Mouse (Mus musculus) MEL (cell line): ENCODE data around the gene Ndufaf4. TPM values are rescaled to one million over a fixed set of nuclear protein-coding genes. Genes with fewer than 3 reads are reported as not detected.
A peak's percentile ranks its signal among the peaks of the same experiment; 100 is the strongest.

Experiments
- DNase-seq: peaks from one replicate; pipeline ENCODE4 v3.0.0; 2011; ENCODE audit warnings: low read depth, low spot score
- H3K27ac ChIP-seq: 2 replicates; pipeline ENCODE4 v1.5.1; 2012; ENCODE audit warnings: low read depth, mild to moderate bottlenecking, control low read depth, low read length, moderate library complexity; ENCODE audit not compliant: control insufficient read depth
- H3K27me3 ChIP-seq, 2 experiments: fragments of 150-350 bp in 1 of 2; sonication (generic) in 1 of 2; 2 replicates each; pipeline ENCODE4 v1.6.1; 2012; ENCODE audit warnings: low read length in 2 of 2, mild to moderate bottlenecking in 2 of 2, improper control_type of control experiment in 1 of 2, moderate library complexity in 1 of 2; ENCODE audit not compliant: insufficient read depth in 2 of 2, control insufficient read depth in 1 of 2
- H3K36me3 ChIP-seq, 2 experiments: 2 replicates each; pipeline ENCODE4 v1.6.1; 2012 to 2014; ENCODE audit warnings: low read length in 2 of 2, improper control_type of control experiment in 1 of 2, inconsistent platforms in 1 of 2, mild to moderate bottlenecking in 1 of 2; ENCODE audit not compliant: insufficient read depth in 2 of 2, control insufficient read depth in 1 of 2
- H3K4me1 ChIP-seq, 2 experiments: fragments of 150-350 bp in 1 of 2; sonication (generic) in 1 of 2; 2 replicates each; pipeline ENCODE4 v1.6.1; 2012; ENCODE audit warnings: low read length in 2 of 2, improper control_type of control experiment in 1 of 2, mild to moderate bottlenecking in 1 of 2; ENCODE audit not compliant: insufficient read depth in 2 of 2, control insufficient read depth in 1 of 2
- H3K4me3 ChIP-seq, 2 experiments: fragments of 150-350 bp in 1 of 2; sonication (generic) in 1 of 2; 2 replicates each; pipeline ENCODE4 v1.5.1; 2012; ENCODE audit warnings: low read depth in 2 of 2, low read length in 2 of 2, mild to moderate bottlenecking in 2 of 2, moderate library complexity in 2 of 2, control low read depth in 1 of 2, improper control_type of control experiment in 1 of 2; ENCODE audit not compliant: control insufficient read depth in 1 of 2, insufficient read depth in 1 of 2
- H3K79me2 ChIP-seq: 2 replicates; pipeline ENCODE4 v1.6.1; 2012; ENCODE audit warnings: mild to moderate bottlenecking, low read length, moderate library complexity; ENCODE audit not compliant: control insufficient read depth, poor library complexity, insufficient read depth
- H3K9ac ChIP-seq: 2 replicates; pipeline ENCODE4 v1.6.1; 2012; ENCODE audit warnings: low read depth, mild to moderate bottlenecking, control low read depth, low read length, moderate library complexity; ENCODE audit not compliant: control insufficient read depth, poor library complexity, severe bottlenecking
- H3K9me3 ChIP-seq: fragments of 150-350 bp; sonication (generic); replicated peaks from 2 replicates; pipeline ENCODE4 v1.6.1; 2012; ENCODE audit warnings: mild to moderate bottlenecking, low read length, improper control_type of control experiment, moderate library complexity; ENCODE audit not compliant: insufficient read depth
- CHD2 ChIP-seq: IDR thresholded peaks from 2 replicates; pipeline ENCODE4 v1.6.1; 2011; ENCODE audit warnings: low read length, improper control_type of control experiment
- E2F4 ChIP-seq: IDR thresholded peaks from 2 replicates; pipeline ENCODE4 v1.6.1; 2011; ENCODE audit warnings: low read depth, low read length, improper control_type of control experiment, borderline replicate concordance
- ELF1 ChIP-seq: IDR thresholded peaks from 2 replicates; pipeline ENCODE4 v1.6.1; 2014; ENCODE audit warnings: low read depth, mild to moderate bottlenecking, inconsistent platforms, low read length, improper control_type of control experiment, moderate library complexity
- EP300 ChIP-seq, 2 experiments: IDR thresholded peaks; 2 replicates each; pipeline ENCODE4 v1.6.1; 2011; ENCODE audit warnings: improper control_type of control experiment in 2 of 2, low read length in 2 of 2, low read depth in 1 of 2, mild to moderate bottlenecking in 1 of 2
- GABPA ChIP-seq: IDR thresholded peaks from 2 replicates; pipeline ENCODE4 v1.6.1; 2012; ENCODE audit warnings: low read depth, mild to moderate bottlenecking, inconsistent platforms, low read length, improper control_type of control experiment, moderate library complexity
- JUND ChIP-seq: IDR thresholded peaks from 2 replicates; pipeline ENCODE4 v1.6.1; 2011; ENCODE audit warnings: low read depth, mild to moderate bottlenecking, improper control_type of control experiment, low read length
- MEF2A ChIP-seq: IDR thresholded peaks from 2 replicates; pipeline ENCODE4 v1.6.1; 2014; ENCODE audit warnings: low read depth, mild to moderate bottlenecking, inconsistent platforms, low read length, improper control_type of control experiment; ENCODE audit not compliant: poor library complexity, insufficient replicate concordance, severe bottlenecking; ENCODE audit errors: extremely low read depth
- MYB ChIP-seq: IDR thresholded peaks from 2 replicates; pipeline ENCODE4 v1.6.1; 2011; ENCODE audit warnings: mild to moderate bottlenecking, low read depth, low read length, improper control_type of control experiment
- MYC ChIP-seq: IDR thresholded peaks from 2 replicates; pipeline ENCODE4 v1.6.1; 2011; ENCODE audit warnings: low read depth, mild to moderate bottlenecking, low read length, improper control_type of control experiment, moderate library complexity
- NRF1 ChIP-seq: IDR thresholded peaks from 2 replicates; pipeline ENCODE4 v1.6.1; 2014; ENCODE audit warnings: low read depth, mild to moderate bottlenecking, inconsistent platforms, low read length, improper control_type of control experiment, moderate library complexity; ENCODE audit not compliant: poor library complexity, insufficient read depth, severe bottlenecking
- RAD21 ChIP-seq: IDR thresholded peaks from 2 replicates; pipeline ENCODE4 v1.6.1; 2011; ENCODE audit warnings: mild to moderate bottlenecking, low read depth, low read length, improper control_type of control experiment
- RCOR1 ChIP-seq: IDR thresholded peaks from 2 replicates; pipeline ENCODE4 v1.6.1; 2012; ENCODE audit warnings: low read depth, mild to moderate bottlenecking, inconsistent platforms, low read length, improper control_type of control experiment
- SIN3A ChIP-seq: IDR thresholded peaks from 2 replicates; pipeline ENCODE4 v1.6.1; 2012; ENCODE audit warnings: low read length, improper control_type of control experiment, inconsistent platforms
- TBP ChIP-seq: IDR thresholded peaks from 2 replicates; pipeline ENCODE4 v1.8.0; 2011; ENCODE audit warnings: low read depth, low read length, improper control_type of control experiment
- ZC3H11A ChIP-seq: IDR thresholded peaks from 2 replicates; pipeline ENCODE4 v1.6.1; 2012; ENCODE audit warnings: low read depth, mild to moderate bottlenecking, inconsistent platforms, low read length, improper control_type of control experiment
- ZKSCAN1 ChIP-seq: IDR thresholded peaks from 2 replicates; pipeline ENCODE4 v1.6.1; 2012; ENCODE audit warnings: low read depth, mild to moderate bottlenecking, inconsistent platforms, low read length, improper control_type of control experiment, moderate library complexity
- ZNF384 ChIP-seq: IDR thresholded peaks from 2 replicates; pipeline ENCODE4 v1.6.1; 2012; ENCODE audit warnings: low read depth, mild to moderate bottlenecking, inconsistent platforms, low read length, improper control_type of control experiment
- polyA plus RNA-seq, 2 experiments: library from polyadenylated mRNA; stranded (reverse) in 1 of 2; unstranded in 1 of 2; fragments of >175 nt in 1 of 2; fragments of >200 nt in 1 of 2; gene quantifications; 2 replicates each; pipeline versions ENCODE4 v1.2.1 to v1.2.4; 2012; ENCODE audit warnings: low replicate concordance in 2 of 2, low read depth in 1 of 2; ENCODE audit not compliant: insufficient read length in 2 of 2, insufficient read depth in 1 of 2, missing spikeins in 1 of 2
- total RNA-seq: library from RNA; depleted of rRNA; stranded (reverse); fragments of 300-350 nt; gene quantifications from 2 replicates; pipeline ENCODE4 v1.2.3, GENCODE M21; 2012

The Ndufaf4 gene
- total and polyA plus RNA-seq, 3 experiments: 47.5 to 69.3 TPM; not detected in 1

DNA sequence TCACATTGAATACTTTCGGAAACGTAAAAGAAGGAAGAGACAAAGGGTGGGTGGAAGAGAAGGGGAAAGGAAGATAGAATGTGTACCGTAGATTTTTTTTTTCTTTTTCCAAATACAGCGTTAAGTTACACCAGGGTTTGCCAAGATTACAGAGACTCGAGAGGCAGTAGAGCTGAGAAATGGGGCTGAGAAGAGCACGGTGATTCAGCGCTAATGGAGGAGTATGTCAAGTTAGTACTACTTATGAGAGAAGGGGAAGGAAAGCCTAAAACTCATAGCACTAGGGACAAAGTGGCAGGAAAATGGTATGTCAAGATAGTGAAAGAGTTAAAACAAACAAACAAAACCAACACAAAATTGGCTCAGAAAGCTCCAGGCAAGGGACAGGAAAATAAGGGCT lies 532 bp upstream of the Ndufaf4 start:
- H3K79me2 ChIP-seq: peaks cover 18% of the 10 kb centered on the region
- peak overlapping the region; percentile 41 for H3K9ac ChIP-seq
- H3K9me3 ChIP-seq: no peaks in the 10 kb centered on the region
- H3K36me3 ChIP-seq: peaks cover 0 to 2% of the 10 kb centered on the region in 2 experiments; a peak in 2 of 4 replicates
- H3K4me3 ChIP-seq: peak overlapping the region; percentile 55 to 81
- peak; percentile 67 for DNase-seq
- no peaks in the 10 kb centered on the region for H3K27me3 ChIP-seq
- 0 out of 2 replicates have a peak overlapping the region, but pooled peaks have one; percentile 15 for H3K27ac ChIP-seq
- peaks cover 2 to 5% of the 10 kb centered on the region in 2 experiments for H3K4me1 ChIP-seq
- TF ChIP-seq MYB: no peak
- TF ChIP-seq ZNF384: no peak; the same call in 1 of the 2 replicates
- TF ChIP-seq GABPA: no peak
- no peak for TF ChIP-seq RAD21
- no peak for TF ChIP-seq CHD2
- TF ChIP-seq MEF2A: no peak
- TF ChIP-seq, all 39 proteins: peak for 0

GRCm38 (mm10) chr4:24898636-24899035 lies 753 bp downstream of the Ndufaf4 start:
- TF ChIP-seq JUND (no peak), TBP (no peak), E2F4 (no peak), MYC (no peak), NRF1 (no peak), CHD2 (no peak), ZKSCAN1 (no peak), RAD21 (no peak), ELF1 (no peak), GABPA (no peak), RCOR1 (no peak), SIN3A (no peak), ZC3H11A (no peak), EP300 (IDR thresholded peaks at IDR 0.05; ENCODE audit: low read depth in 1 of 2, low read length in 2 of 2) (no peak)
- peaks cover 2 to 5% of the 10 kb centered on the region in 2 experiments for H3K4me1 ChIP-seq
- peaks cover 18% of the 10 kb centered on the region for H3K79me2 ChIP-seq
- peak overlapping the region; percentile 71 to 81 for H3K4me3 ChIP-seq
- no peaks in the 10 kb centered on the region for H3K9me3 ChIP-seq
- peak overlapping the region; percentile 81 for H3K9ac ChIP-seq
- DNase-seq: peak; percentile 43
- peaks cover 0 to 2% of the 10 kb centered on the region in 2 experiments; a peak in 2 of 4 replicates for H3K36me3 ChIP-seq
- no peaks in the 10 kb centered on the region for H3K27me3 ChIP-seq
- H3K27ac ChIP-seq: peak overlapping the region; percentile 40
